In the genomic region with DNA sequence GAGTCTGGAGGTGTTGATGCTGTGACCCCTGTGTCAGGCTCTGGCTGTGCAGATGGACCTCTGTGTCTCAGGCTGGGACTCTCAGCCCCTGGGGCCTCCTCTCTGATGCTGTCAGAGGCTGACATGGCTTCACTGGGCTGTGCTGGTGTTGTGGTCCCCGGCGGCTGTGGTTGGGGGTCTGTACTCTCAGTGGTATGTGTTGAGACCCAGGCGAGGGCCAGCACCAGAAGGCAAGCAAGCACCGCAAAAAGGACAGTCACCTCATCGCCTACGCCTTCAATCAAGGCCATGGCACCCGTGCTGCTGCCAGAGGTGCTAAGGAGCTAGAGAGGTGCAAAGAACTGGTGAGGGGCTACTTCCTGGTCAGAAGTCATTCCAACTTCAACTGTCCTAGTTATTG, we compare ENCODE assay signal across 11 mouse cellular contexts. TPM values are rescaled to one million over a fixed set of nuclear protein-coding genes. Genes with fewer than 3 reads are reported as not detected.
DNase-seq lines count a peak whose midpoint lies in the region; ATAC-seq and TF ChIP-seq lines count a peak whose summit lies in the region.
"Had no signal": no experiment of that assay in that cellular context is flagged by ENCODE, and none has a peak within 500 bp of the region (broad histone marks: within the 10 kb centered on the region; RNA-seq: fewer than 3 reads in every experiment).

No protein-coding gene starts in this region.

- H3K9ac ChIP-seq in hindbrain, embryonic 11.5 days (ENCODE audit: low read depth, low read length), result no peak overlapping the region
- H3K9ac ChIP-seq in embryonic facial prominence, embryonic 11.5 days (replicated peaks; ENCODE audit: low read length), result no peak overlapping the region
- H3K9ac ChIP-seq in hindbrain, embryonic 12.5 days, result no peak overlapping the region
- no peak overlapping the region for H3K9ac ChIP-seq in midbrain, embryonic 12.5 days (replicated peaks)
- H3K9ac ChIP-seq in lung, postnatal 0 days (replicated peaks; ENCODE audit: low read depth), result no peak overlapping the region

- no peak for DNase-seq in hindbrain, embryonic 10.5 days (ENCODE audit: low spot score)
- DNase-seq in hindbrain, embryonic 11.5 days (ENCODE audit: low spot score), result no peak
- no peak for DNase-seq in embryonic facial prominence, embryonic 11.5 days (ENCODE audit: low spot score)
- DNase-seq in adrenal gland, adult 18-20 months (ENCODE audit: low spot score in 2 of 2), result no peak
- DNase-seq in layer of hippocampus, adult 8-10 months (ENCODE audit: low spot score in 2 of 2), result no peak
- DNase-seq in lung, postnatal 0 days (ENCODE audit: low spot score), result no peak
- DNase-seq: adrenal gland, postnatal 14 days; kidney, postnatal 36 days; lung, postnatal 14 days had no signal

- H3K9me3 ChIP-seq in hindbrain, embryonic 10.5 days, result no peaks in the 10 kb centered on the region
- H3K9me3 ChIP-seq in hindbrain, embryonic 11.5 days (ENCODE audit: control insufficient read depth, low read length), result no peaks in the 10 kb centered on the region
- H3K9me3 ChIP-seq in embryonic facial prominence, embryonic 11.5 days (replicated peaks; ENCODE audit: control insufficient read depth, low read length), result no peaks in the 10 kb centered on the region
- H3K9me3 ChIP-seq in hindbrain, embryonic 12.5 days (replicated peaks), result no peaks in the 10 kb centered on the region
- H3K9me3 ChIP-seq in midbrain, embryonic 12.5 days, result no peaks in the 10 kb centered on the region
- no peaks in the 10 kb centered on the region for H3K9me3 ChIP-seq in lung, postnatal 0 days (ENCODE audit: low read length)

- peaks cover 62% of the 10 kb centered on the region for H3K4me1 ChIP-seq in hindbrain, embryonic 10.5 days (replicated peaks)
- peaks cover 13% of the 10 kb centered on the region for H3K4me1 ChIP-seq in hindbrain, embryonic 11.5 days (replicated peaks; ENCODE audit: control insufficient read depth, insufficient read depth, low read length)
- peaks cover 7% of the 10 kb centered on the region for H3K4me1 ChIP-seq in embryonic facial prominence, embryonic 11.5 days (ENCODE audit: control insufficient read depth, insufficient read depth, low read length)
- H3K4me1 ChIP-seq in hindbrain, embryonic 12.5 days, result peaks cover 39% of the 10 kb centered on the region
- peaks cover 41% of the 10 kb centered on the region for H3K4me1 ChIP-seq in midbrain, embryonic 12.5 days
- peaks cover 18% of the 10 kb centered on the region for H3K4me1 ChIP-seq in lung, postnatal 0 days (ENCODE audit: insufficient read depth, low read depth, low read length)

- no peak for TF ChIP-seq EP300 in lung, postnatal 0 days (IDR thresholded peaks at IDR 0.05)

- no peak overlapping the region for H3K4me2 ChIP-seq in hindbrain, embryonic 11.5 days (replicated peaks; ENCODE audit: low read depth, low read length)
- peak overlapping the region; percentile 10 for H3K4me2 ChIP-seq in embryonic facial prominence, embryonic 11.5 days (ENCODE audit: low read depth, low read length)
- H3K4me2 ChIP-seq in hindbrain, embryonic 12.5 days (replicated peaks), result peak overlapping the region; percentile 78
- peak overlapping the region; percentile 85 for H3K4me2 ChIP-seq in midbrain, embryonic 12.5 days (replicated peaks)
- H3K4me2 ChIP-seq in lung, postnatal 0 days (replicated peaks; ENCODE audit: low read depth, low read length), result no peak overlapping the region

- TF ChIP-seq CTCF in lung, postnatal 0 days (IDR thresholded peaks at IDR 0.05), result no peak

- H3K27me3 ChIP-seq in hindbrain, embryonic 10.5 days (ENCODE audit: insufficient read depth, poor library complexity, severe bottlenecking), result peaks cover 24% of the 10 kb centered on the region; the same call in 1 of the 2 replicates
- H3K27me3 ChIP-seq in hindbrain, embryonic 11.5 days (ENCODE audit: control insufficient read depth, insufficient read depth, low read length), result no peaks in the 10 kb centered on the region; the same call in 1 of the 2 replicates
- no peaks in the 10 kb centered on the region for H3K27me3 ChIP-seq in embryonic facial prominence, embryonic 11.5 days (ENCODE audit: control insufficient read depth, insufficient read depth, low read length)
- H3K27me3 ChIP-seq in hindbrain, embryonic 12.5 days, result 0 out of 2 replicates have a peak, but pooled peaks cover 3% of the 10 kb centered on the region
- peaks cover 9% of the 10 kb centered on the region; the same call in 1 of the 2 replicates for H3K27me3 ChIP-seq in midbrain, embryonic 12.5 days
- no peaks in the 10 kb centered on the region for H3K27me3 ChIP-seq in lung, postnatal 0 days (replicated peaks; ENCODE audit: insufficient read depth, low read length)

- peak overlapping the region; percentile 70 for H3K4me3 ChIP-seq in hindbrain, embryonic 10.5 days
- H3K4me3 ChIP-seq in hindbrain, embryonic 11.5 days (ENCODE audit: low read depth, low read length), result no peak overlapping the region; the same call in 1 of the 2 replicates
- H3K4me3 ChIP-seq in embryonic facial prominence, embryonic 11.5 days (ENCODE audit: low read depth, low read length), result no peak overlapping the region
- peak overlapping the region; percentile 54; the same call in 1 of the 2 replicates for H3K4me3 ChIP-seq in hindbrain, embryonic 12.5 days
- H3K4me3 ChIP-seq in midbrain, embryonic 12.5 days, result 0 out of 2 replicates have a peak overlapping the region, but pooled peaks have one; percentile 67
- no peak overlapping the region for H3K4me3 ChIP-seq in lung, postnatal 0 days (ENCODE audit: low read depth, low read length)

- H3K27ac ChIP-seq in hindbrain, embryonic 10.5 days, result no peak overlapping the region
- no peak overlapping the region for H3K27ac ChIP-seq in hindbrain, embryonic 11.5 days (ENCODE audit: low read depth, low read length)
- no peak overlapping the region for H3K27ac ChIP-seq in embryonic facial prominence, embryonic 11.5 days (replicated peaks; ENCODE audit: low read depth, low read length)
- H3K27ac ChIP-seq in hindbrain, embryonic 12.5 days, result no peak overlapping the region; the same call in 1 of the 2 replicates
- no peak overlapping the region for H3K27ac ChIP-seq in midbrain, embryonic 12.5 days (replicated peaks)
- H3K27ac ChIP-seq in lung, postnatal 0 days (ENCODE audit: low read length), result no peak overlapping the region

- no peak for ATAC-seq in hindbrain, embryonic 11.5 days (ENCODE audit: low FRiP score)
- no peak for ATAC-seq in embryonic facial prominence, embryonic 11.5 days (replicated peaks; ENCODE audit: insufficient number of reproducible peaks, low FRiP score, low TSS enrichment, low read depth)
- ATAC-seq in hindbrain, embryonic 12.5 days (ENCODE audit: low FRiP score), result no peak
- no peak for ATAC-seq in midbrain, embryonic 12.5 days (ENCODE audit: low FRiP score, low read depth)
- ATAC-seq in lung, postnatal 0 days, result no peak

- WGBS in hindbrain, embryonic 10.5 days, result 93% methylated on average over 7 of the region's 7 CpGs
- 89% methylated on average over 7 of the region's 7 CpGs for WGBS in hindbrain, embryonic 11.5 days
- 90% methylated on average over 7 of the region's 7 CpGs for WGBS in embryonic facial prominence, embryonic 11.5 days
- WGBS in hindbrain, embryonic 12.5 days, result 92% methylated on average over 7 of the region's 7 CpGs
- 91% methylated on average over 7 of the region's 7 CpGs for WGBS in midbrain, embryonic 12.5 days
- 89% methylated on average over 7 of the region's 7 CpGs for WGBS in lung, postnatal 0 days

- peaks cover 30% of the 10 kb centered on the region for H3K36me3 ChIP-seq in hindbrain, embryonic 10.5 days
- no peaks in the 10 kb centered on the region for H3K36me3 ChIP-seq in hindbrain, embryonic 11.5 days (ENCODE audit: control insufficient read depth, insufficient read depth, low read length)
- no peaks in the 10 kb centered on the region; the same call in 1 of the 2 replicates for H3K36me3 ChIP-seq in embryonic facial prominence, embryonic 11.5 days (replicated peaks; ENCODE audit: control insufficient read depth, insufficient read depth, low read depth, low read length)
- peaks cover 13% of the 10 kb centered on the region for H3K36me3 ChIP-seq in hindbrain, embryonic 12.5 days
- peaks cover 20% of the 10 kb centered on the region for H3K36me3 ChIP-seq in midbrain, embryonic 12.5 days
- no peaks in the 10 kb centered on the region for H3K36me3 ChIP-seq in lung, postnatal 0 days (ENCODE audit: insufficient read depth, low read length)

RNA-seq across cellular contexts. Expression of a gene that starts 1.0 kb away (rescaled TPM):
- 32.7 and 38.4 TPM in 2 replicates for polyA plus RNA-seq in hindbrain, embryonic 10.5 days (2016; fragmentation: Nextera tagmentation; extraction: Ambion mirVana)
- polyA plus RNA-seq in hindbrain, embryonic 11.5 days (2014; fragmentation: Nextera tagmentation; extraction: Ambion mirVana), result 30.0 and 33.6 TPM in 2 replicates
- 20.2 and 24.7 TPM in 2 replicates for polyA plus RNA-seq in embryonic facial prominence, embryonic 11.5 days (2014; fragmentation: Nextera tagmentation; extraction: Ambion mirVana)
- polyA plus RNA-seq in hindbrain, embryonic 12.5 days (2016; fragmentation: Nextera tagmentation; extraction: Ambion mirVana), result 32.6 and 36.7 TPM in 2 replicates
- 31.8 and 35.4 TPM in 2 replicates for polyA plus RNA-seq in midbrain, embryonic 12.5 days (2016; fragmentation: Nextera tagmentation; extraction: Ambion mirVana)
- 10 to 100 TPM; 11.7 to 13.2 TPM for total RNA-seq in adrenal gland, adult 18-20 months (2021)
- total RNA-seq in layer of hippocampus, adult 8-10 months (2022), result 10 to 100 TPM; 19.0 to 23.5 (median 19.7) TPM
- 16.6 and 17.7 TPM in 2 replicates for polyA plus RNA-seq in lung, postnatal 0 days (2015; fragmentation: Nextera tagmentation; extraction: Ambion mirVana)

RNA-seq across cellular contexts. Expression of a gene that starts 1.5 kb away (rescaled TPM):
- 114 and 127 TPM in 2 replicates for polyA plus RNA-seq in hindbrain, embryonic 10.5 days (2016; fragmentation: Nextera tagmentation; extraction: Ambion mirVana)
- 86.7 and 88.5 TPM in 2 replicates for polyA plus RNA-seq in hindbrain, embryonic 11.5 days (2014; fragmentation: Nextera tagmentation; extraction: Ambion mirVana)
- 77.8 and 88.2 TPM in 2 replicates for polyA plus RNA-seq in embryonic facial prominence, embryonic 11.5 days (2014; fragmentation: Nextera tagmentation; extraction: Ambion mirVana)
- polyA plus RNA-seq in hindbrain, embryonic 12.5 days (2016; fragmentation: Nextera tagmentation; extraction: Ambion mirVana), result 109 and 113 TPM in 2 replicates
- polyA plus RNA-seq in midbrain, embryonic 12.5 days (2016; fragmentation: Nextera tagmentation; extraction: Ambion mirVana), result 102 and 116 TPM in 2 replicates
- total RNA-seq in adrenal gland, adult 18-20 months (2021), result 100 to 1,000 TPM in 1 of 2 experiments, 10 to 100 TPM in 1; 94.6 to 117 TPM
- 100 to 1,000 TPM; 131 to 154 (median 134) TPM for total RNA-seq in layer of hippocampus, adult 8-10 months (2022)
- polyA plus RNA-seq in lung, postnatal 0 days (2015; fragmentation: Nextera tagmentation; extraction: Ambion mirVana), result 58.4 and 65.1 TPM in 2 replicates

RNA-seq across cellular contexts. Expression of a gene that starts 5.3 kb away (rescaled TPM):
- 31.9 and 36.5 TPM in 2 replicates for polyA plus RNA-seq in hindbrain, embryonic 10.5 days (2016; fragmentation: Nextera tagmentation; extraction: Ambion mirVana)
- 38.8 and 50.1 TPM in 2 replicates for polyA plus RNA-seq in hindbrain, embryonic 11.5 days (2014; fragmentation: Nextera tagmentation; extraction: Ambion mirVana)
- polyA plus RNA-seq in embryonic facial prominence, embryonic 11.5 days (2014; fragmentation: Nextera tagmentation; extraction: Ambion mirVana), result 40.0 and 45.1 TPM in 2 replicates
- 83.7 and 86.2 TPM in 2 replicates for polyA plus RNA-seq in hindbrain, embryonic 12.5 days (2016; fragmentation: Nextera tagmentation; extraction: Ambion mirVana)
- polyA plus RNA-seq in midbrain, embryonic 12.5 days (2016; fragmentation: Nextera tagmentation; extraction: Ambion mirVana), result 60.4 and 64.6 TPM in 2 replicates
- total RNA-seq in adrenal gland, adult 18-20 months (2021), result 10 to 100 TPM; 79.5 to 94.0 TPM
- total RNA-seq in layer of hippocampus, adult 8-10 months (2022), result 100 to 1,000 TPM; 563 to 611 (median 584) TPM
- 44.7 and 51.2 TPM in 2 replicates for polyA plus RNA-seq in lung, postnatal 0 days (2015; fragmentation: Nextera tagmentation; extraction: Ambion mirVana)

RNA-seq across cellular contexts. Expression of a gene that starts 23.0 kb away (rescaled TPM):
- 33.5 and 39.7 TPM in 2 replicates for polyA plus RNA-seq in hindbrain, embryonic 10.5 days (2016; fragmentation: Nextera tagmentation; extraction: Ambion mirVana)
- 14.3 and 17.9 TPM in 2 replicates for polyA plus RNA-seq in hindbrain, embryonic 11.5 days (2014; fragmentation: Nextera tagmentation; extraction: Ambion mirVana)
- polyA plus RNA-seq in embryonic facial prominence, embryonic 11.5 days (2014; fragmentation: Nextera tagmentation; extraction: Ambion mirVana), result 16.5 and 20.6 TPM in 2 replicates
- polyA plus RNA-seq in hindbrain, embryonic 12.5 days (2016; fragmentation: Nextera tagmentation; extraction: Ambion mirVana), result 38.1 and 39.9 TPM in 2 replicates
- 32.7 and 35.7 TPM in 2 replicates for polyA plus RNA-seq in midbrain, embryonic 12.5 days (2016; fragmentation: Nextera tagmentation; extraction: Ambion mirVana)
- total RNA-seq in adrenal gland, adult 18-20 months (2021), result 10 to 100 TPM; 49.3 to 62.3 TPM
- 10 to 100 TPM; 28.8 to 38.8 (median 33.5) TPM for total RNA-seq in layer of hippocampus, adult 8-10 months (2022)
- 28.9 and 35.0 TPM in 2 replicates for polyA plus RNA-seq in lung, postnatal 0 days (2015; fragmentation: Nextera tagmentation; extraction: Ambion mirVana)

RNA-seq across cellular contexts. Expression of a gene that starts 23.3 kb away (rescaled TPM):
- 46.4 and 61.4 TPM in 2 replicates for polyA plus RNA-seq in hindbrain, embryonic 10.5 days (2016; fragmentation: Nextera tagmentation; extraction: Ambion mirVana)
- polyA plus RNA-seq in hindbrain, embryonic 11.5 days (2014; fragmentation: Nextera tagmentation; extraction: Ambion mirVana), result 56.3 and 62.4 TPM in 2 replicates
- polyA plus RNA-seq in embryonic facial prominence, embryonic 11.5 days (2014; fragmentation: Nextera tagmentation; extraction: Ambion mirVana), result 49.9 and 50.8 TPM in 2 replicates
- 61.0 and 63.8 TPM in 2 replicates for polyA plus RNA-seq in hindbrain, embryonic 12.5 days (2016; fragmentation: Nextera tagmentation; extraction: Ambion mirVana)
- polyA plus RNA-seq in midbrain, embryonic 12.5 days (2016; fragmentation: Nextera tagmentation; extraction: Ambion mirVana), result 64.1 and 76.9 TPM in 2 replicates
- 10 to 100 TPM; 42.4 to 47.5 TPM for total RNA-seq in adrenal gland, adult 18-20 months (2021)
- total RNA-seq in layer of hippocampus, adult 8-10 months (2022), result 100 to 1,000 TPM; 120 to 139 (median 128) TPM
- 31.1 and 31.6 TPM in 2 replicates for polyA plus RNA-seq in lung, postnatal 0 days (2015; fragmentation: Nextera tagmentation; extraction: Ambion mirVana)

Comparison
In these comparisons a context has a peak if more than half of its experiments do, and no peak if none do; other contexts are left out.
1. H3K4me3 ChIP-seq: peak in hindbrain, embryonic 10.5 days (single experiment), hindbrain, embryonic 12.5 days (single experiment) and midbrain, embryonic 12.5 days (single experiment); none in hindbrain, embryonic 11.5 days (single experiment), embryonic facial prominence, embryonic 11.5 days (single experiment) and lung, postnatal 0 days (single experiment).
2. H3K4me2 ChIP-seq: peak in embryonic facial prominence, embryonic 11.5 days (single experiment), hindbrain, embryonic 12.5 days (single experiment) and midbrain, embryonic 12.5 days (single experiment); none in hindbrain, embryonic 11.5 days (single experiment) and lung, postnatal 0 days (single experiment).